ENCODE assay signal across 8 mouse cellular contexts in the genomic region with DNA sequence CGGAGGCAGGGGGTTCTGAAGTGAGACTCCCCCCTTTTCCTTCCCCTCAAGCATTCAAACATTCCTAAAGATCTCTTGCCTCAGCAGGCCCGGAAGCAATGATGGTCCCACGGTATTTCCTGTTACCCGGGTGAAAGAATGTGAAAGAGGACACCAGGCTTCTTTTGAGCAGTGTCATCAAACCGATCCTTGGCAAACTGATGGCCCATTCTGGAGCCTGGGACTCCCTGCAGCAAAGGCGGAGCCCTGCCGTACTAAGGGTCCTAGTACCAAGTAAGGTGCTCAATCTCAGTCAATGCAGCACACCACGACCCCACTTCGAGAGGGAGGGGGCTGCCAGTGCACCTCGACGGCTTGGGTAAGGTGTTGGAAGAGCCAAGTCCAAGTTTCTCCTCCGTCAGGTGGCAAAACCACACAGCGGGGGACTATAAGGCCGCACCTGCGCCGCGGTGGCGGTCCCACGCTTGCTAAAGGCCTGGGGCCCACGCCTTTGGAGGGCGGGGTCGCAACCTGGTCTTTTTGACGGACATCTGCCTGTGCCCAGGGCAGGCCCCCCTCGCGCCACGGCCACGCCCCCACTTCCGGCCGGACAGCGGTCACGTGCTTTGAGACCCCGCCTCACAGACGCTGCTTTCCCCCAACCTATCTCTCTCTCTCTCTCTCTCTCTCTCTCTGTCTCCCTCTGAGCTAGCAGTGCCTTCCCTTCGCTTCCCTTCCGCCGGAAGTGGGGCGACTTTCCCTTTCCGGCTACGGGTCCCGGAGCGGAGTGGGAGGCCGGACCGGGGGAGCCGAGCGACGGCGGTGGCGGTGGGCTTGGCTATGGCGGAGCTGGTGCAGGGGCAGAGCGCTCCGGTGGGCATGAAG. TPM values are rescaled to one million over a fixed set of nuclear protein-coding genes. Genes with fewer than 3 reads are reported as not detected.
DNase-seq lines count a peak whose midpoint lies in the region; ATAC-seq lines count a peak whose summit lies in the region.

Fubp3 (plus strand) TSS at position 601 of the 864 bp plus-strand sequence.

- ATAC-seq in CD4-positive, CD25-positive, alpha-beta regulatory T cell, adult 4 months = peak; percentile 89
- ATAC-seq in heart, embryonic 14.5 days (ENCODE audit: insufficient number of reproducible peaks, insufficient read depth, low FRiP score, low read depth) = peak; percentile 96
- peak; percentile 90 for ATAC-seq in liver, embryonic 13.5 days (ENCODE audit: low read depth)
- ATAC-seq in stomach, embryonic 16.5 days (ENCODE audit: insufficient read depth, low FRiP score) = peak; percentile 98

- peaks cover 7 to 10% of the 10 kb centered on the region in 2 experiments for H3K4me1 ChIP-seq in heart, embryonic 14.5 days (ENCODE audit: control insufficient read depth in 2 of 2, insufficient read depth in 2 of 2, low read length in 2 of 2)
- peaks cover 20% of the 10 kb centered on the region for H3K4me1 ChIP-seq in liver, embryonic 13.5 days (replicated peaks)
- peaks cover 14% of the 10 kb centered on the region for H3K4me1 ChIP-seq in stomach, embryonic 16.5 days (ENCODE audit: control insufficient read depth, insufficient read depth, low read length)

- H3K36me3 ChIP-seq in heart, embryonic 14.5 days (ENCODE audit: control insufficient read depth, insufficient read depth, low read length) = peaks cover 11% of the 10 kb centered on the region
- H3K36me3 ChIP-seq in liver, embryonic 13.5 days = peaks cover 6% of the 10 kb centered on the region; the same call in 1 of the 2 replicates
- H3K36me3 ChIP-seq in stomach, embryonic 16.5 days (ENCODE audit: control insufficient read depth, insufficient read depth, low read length) = no peaks in the 10 kb centered on the region

- H3K9ac ChIP-seq in heart, embryonic 14.5 days (ENCODE audit: low read length) = peak within 1 kb of the TSS; percentile 99
- H3K9ac ChIP-seq in liver, embryonic 13.5 days = peak within 1 kb of the TSS; percentile 94
- peak within 1 kb of the TSS; percentile 98 for H3K9ac ChIP-seq in stomach, embryonic 16.5 days (ENCODE audit: low read length)

- H3K27me3 ChIP-seq in heart, embryonic 14.5 days (ENCODE audit: control insufficient read depth, insufficient read depth, low read length) = no peaks in the 10 kb centered on the region
- H3K27me3 ChIP-seq in liver, embryonic 13.5 days = no peaks in the 10 kb centered on the region
- no peaks in the 10 kb centered on the region for H3K27me3 ChIP-seq in stomach, embryonic 16.5 days (ENCODE audit: control insufficient read depth, insufficient read depth, low read length)

- no peaks in the 10 kb centered on the region for H3K9me3 ChIP-seq in heart, embryonic 14.5 days (ENCODE audit: control insufficient read depth, low read length)
- no peaks in the 10 kb centered on the region for H3K9me3 ChIP-seq in liver, embryonic 13.5 days (replicated peaks)
- H3K9me3 ChIP-seq in stomach, embryonic 16.5 days (replicated peaks; ENCODE audit: control insufficient read depth, low read length) = no peaks in the 10 kb centered on the region

- peak within 1 kb of the TSS; percentile 96 for H3K4me2 ChIP-seq in heart, embryonic 14.5 days (ENCODE audit: low read length)
- H3K4me2 ChIP-seq in liver, embryonic 13.5 days = peak within 1 kb of the TSS; percentile 81
- peak within 1 kb of the TSS; percentile 94 for H3K4me2 ChIP-seq in stomach, embryonic 16.5 days (ENCODE audit: low read depth, low read length)

- peak within 1 kb of the TSS; percentile 89 to 96 for H3K4me3 ChIP-seq in heart, embryonic 14.5 days (ENCODE audit: control insufficient read depth in 1 of 2, insufficient read depth in 1 of 2, low read depth in 1 of 2, low read length in 2 of 2)
- H3K4me3 ChIP-seq in liver, embryonic 13.5 days (replicated peaks) = peak within 1 kb of the TSS; percentile 94
- H3K4me3 ChIP-seq in stomach, embryonic 16.5 days (replicated peaks; ENCODE audit: low read length) = peak within 1 kb of the TSS; percentile 96

- 1% methylated on average over 50 of the region's 51 CpGs for WGBS in heart, embryonic 14.5 days
- 2% methylated on average over 51 of the region's 51 CpGs for WGBS in liver, embryonic 13.5 days (ENCODE audit: insufficient replicate concordance)
- WGBS in stomach, embryonic 16.5 days = 1% methylated on average over 51 of the region's 51 CpGs

- peak within 1 kb of the TSS; percentile 77 to 87 for H3K27ac ChIP-seq in heart, embryonic 14.5 days (replicated peaks in 1 of 2; ENCODE audit: control insufficient read depth in 1 of 2, insufficient read depth in 1 of 2, low read depth in 2 of 2, low read length in 2 of 2)
- peak within 1 kb of the TSS; percentile 81 for H3K27ac ChIP-seq in liver, embryonic 13.5 days
- peak within 1 kb of the TSS; percentile 70 for H3K27ac ChIP-seq in stomach, embryonic 16.5 days (ENCODE audit: low read length)

- peak; percentile 5 for DNase-seq in c-Kit-negative CD71-positive TER-119-positive erythroid progenitor cells, embryonic 14.5 days (ENCODE audit: low read depth, low spot score)
- DNase-seq in fibroblast of lung, adult 2 months (ENCODE audit: low read depth) = peak; percentile 72
- DNase-seq in kidney, postnatal 14 days = peak; percentile 96
- DNase-seq in liver, embryonic 13.5 days = peak; percentile 83
- DNase-seq in neural tube, embryonic 10.5 days (ENCODE audit: extremely low spot score, low spot score) = peak; percentile 95

RNA-seq across cellular contexts. Expression of gene Fubp3, which starts in this region (rescaled TPM):
- 10 to 100 TPM; 46.2 to 64.6 TPM for polyA plus RNA-seq in CD4-positive, CD25-positive, alpha-beta regulatory T cell, adult 4 months (2017; shearing (Covaris generic))
- polyA plus RNA-seq in heart, embryonic 14.5 days (2014; fragmentation: Nextera tagmentation; extraction: Ambion mirVana) = 44.5 and 46.1 TPM in 2 replicates
- polyA plus RNA-seq in liver, embryonic 13.5 days (2015; fragmentation: Nextera tagmentation; extraction: Ambion mirVana) = 28.3 and 37.4 TPM in 2 replicates
- 68.8 and 73.1 TPM in 2 replicates for polyA plus RNA-seq in stomach, embryonic 16.5 days (2015; fragmentation: Nextera tagmentation; extraction: Ambion mirVana)

Comparison
In these comparisons a context has a peak if more than half of its experiments do, and no peak if none do; other contexts are left out.
1. Peak in every context shown above with its lines: DNase-seq, ATAC-seq, H3K4me3 ChIP-seq and H3K27ac ChIP-seq.
2. DNase-seq: peak in every context shown above with its lines; median percentile 96 in kidney, postnatal 14 days; 95 in neural tube, embryonic 10.5 days; 83 in liver, embryonic 13.5 days; 72 in fibroblast of lung, adult 2 months; 5 in c-Kit-negative CD71-positive TER-119-positive erythroid progenitor cells, embryonic 14.5 days.